Mouse (Mus musculus): ENCODE results near the gene Ccdc188. TPM values are rescaled to one million over a fixed set of nuclear protein-coding genes. Genes with fewer than 3 reads are reported as not detected.

Ccdc188 gene
- total RNA-seq, 2 experiments from 2014 or later = not detected

- intact Hi-C loops (cut with DNase I) = loop anchor here (10.0 kb wide), 2 partner anchors 306 to 394 kb away; partner anchors contain the start of genes Gm49601, Gp1bb, Sept5 and Slc25a1
- DNase-seq (ENCODE audit: low spot score in 2 of 2) = no peak
Observed at GRCm38 (mm10) chr16:18230617-18231016, 12.9 kb downstream of the Ccdc188 start.

DNA sequence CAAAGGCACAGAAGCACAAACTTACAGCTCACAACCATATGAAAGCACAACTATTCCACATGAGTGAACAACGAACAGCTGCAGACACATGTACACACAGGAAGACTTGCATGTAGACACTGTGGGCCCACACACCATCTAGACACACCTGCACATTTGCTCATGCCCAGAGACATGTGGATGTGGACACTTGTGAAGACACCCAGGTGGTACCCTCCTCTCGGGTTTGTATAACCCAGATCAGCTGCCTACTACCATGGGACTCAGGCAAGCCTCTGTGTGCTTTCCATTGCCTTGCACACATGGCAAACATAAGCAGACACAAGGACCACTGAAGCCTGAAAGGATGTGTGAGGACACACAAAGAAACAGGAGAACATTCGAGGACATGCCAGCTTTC is 13.4 kb downstream of the Ccdc188 start:
- intact Hi-C loops (cut with DNase I) = loop anchor here (10.0 kb wide), 2 partner anchors 306 to 394 kb away; partner anchors contain the start of genes Gm49601, Gp1bb, Sept5 and Slc25a1
- no peak for DNase-seq (ENCODE audit: low spot score in 2 of 2)

- no peak for DNase-seq (ENCODE audit: low spot score in 2 of 2)
- intact Hi-C loops (cut with DNase I) = loop anchor here (10.0 kb wide), 2 partner anchors 307 to 393 kb away; partner anchors contain the start of genes Gm49601, Gp1bb, Sept5 and Slc25a1
Observed at GRCm38 (mm10) chr16:18231451-18231850, 13.8 kb downstream of the Ccdc188 start.

DNA sequence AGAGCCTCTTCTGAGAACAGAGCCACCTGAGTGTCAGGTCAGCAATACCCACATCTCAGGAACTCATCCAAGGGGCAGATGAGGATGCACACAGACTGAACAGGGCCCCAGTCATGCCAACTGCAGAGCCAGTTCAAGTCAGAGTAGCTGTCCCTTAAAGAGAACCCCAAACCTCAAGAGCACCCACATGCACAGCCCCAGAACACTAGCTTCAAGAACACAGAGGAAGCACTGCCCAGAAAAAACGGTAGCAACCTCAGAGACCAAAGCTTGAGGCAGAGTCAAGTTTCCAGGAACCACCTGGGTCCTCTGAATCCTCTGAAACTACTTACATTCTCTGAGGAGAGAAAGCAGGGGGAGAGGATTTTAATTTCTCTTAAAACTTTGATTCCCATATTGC is 15.8 kb downstream of the Ccdc188 start:
- intact Hi-C loops (cut with DNase I) = loop anchor here (10.0 kb wide), 2 partner anchors 309 to 391 kb away; partner anchors contain the start of genes Gm49601, Gp1bb, Sept5 and Slc25a1

GRCm38 (mm10) chr16:18233919-18234670 is 16.4 kb downstream of the Ccdc188 start:
- peak in 1 of 2 experiments; percentile 67 for DNase-seq (ENCODE audit: low spot score in 2 of 2)
- intact Hi-C loops (cut with DNase I) = loop anchor here (10.0 kb wide), 2 partner anchors 309 to 391 kb away; partner anchors contain the start of genes Gm49601, Gp1bb, Sept5 and Slc25a1

More for the DNA sequence above, 15.8 kb downstream of the Ccdc188 start:
- DNase-seq (ENCODE audit: low spot score in 2 of 2) = no peak

DNA sequence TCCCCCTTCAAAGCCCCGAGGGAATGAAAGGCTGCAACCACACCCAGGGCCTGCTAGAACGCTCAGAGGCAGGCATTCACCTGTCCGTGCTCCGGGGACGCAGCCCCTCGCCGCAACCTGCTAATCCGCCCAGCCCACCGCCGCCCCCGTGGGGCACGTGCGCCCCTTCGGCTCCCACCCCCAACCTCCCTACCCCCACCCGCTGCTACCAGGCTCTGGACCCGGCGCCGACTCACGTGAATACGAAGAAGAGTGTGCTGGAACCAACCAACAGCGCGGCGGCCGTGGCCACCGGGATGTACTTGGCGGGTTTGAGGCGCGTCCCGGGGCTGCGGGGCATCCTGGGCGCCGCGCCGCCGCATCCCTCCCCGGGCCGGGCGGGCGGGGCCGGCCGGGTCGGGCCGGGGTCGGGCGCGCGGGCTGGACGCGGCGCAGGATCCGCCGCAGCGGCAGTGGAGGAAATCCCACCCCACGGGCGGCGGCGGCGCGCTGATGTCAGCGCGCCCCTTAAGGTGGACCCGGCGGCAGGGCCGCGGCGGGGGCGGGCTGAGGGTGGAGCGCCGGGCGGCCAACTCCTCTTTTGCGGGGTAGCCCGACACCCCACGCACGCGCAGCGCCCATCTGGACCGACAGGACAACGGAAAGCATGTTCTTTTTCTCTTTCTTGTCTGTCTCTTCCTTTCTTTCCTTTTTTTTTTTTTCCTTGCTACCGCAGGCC is 17.2 kb downstream of the Ccdc188 start, which contains the start of gene Zdhhc8:
TSS of gene Zdhhc8 (minus strand) at position 466 of the 718 bp plus-strand sequence.
- DNase-seq (ENCODE audit: low spot score in 2 of 2) = peak; percentile 81 to 86
- intact Hi-C loops (cut with DNase I) = loop anchor here (1.0 to 10.0 kb wide), 3 partner anchors 13 to 390 kb away; partner anchors contain the start of genes Gm49601, Gp1bb, Ranbp1 and Sept5

GRCm38 (mm10) chr16:18235389-18236065 is 17.8 kb downstream of the Ccdc188 start:
- intact Hi-C loops (cut with DNase I) = loop anchor here (1.0 to 10.0 kb wide), 3 partner anchors 13 to 389 kb away; partner anchors contain the start of genes Gm49601, Gp1bb, Ranbp1 and Sept5
- DNase-seq (ENCODE audit: low spot score in 2 of 2) = peak; percentile 75 to 81

GRCm38 (mm10) chr16:18236676-18237501 is 19.2 kb downstream of the Ccdc188 start:
- DNase-seq (ENCODE audit: low spot score in 2 of 2) = no peak
- intact Hi-C loops (cut with DNase I) = loop anchor here (10.0 kb wide), 2 partner anchors 312 to 388 kb away; partner anchors contain the start of genes Gm49601, Gp1bb, Sept5 and Slc25a1

- intact Hi-C loops (cut with DNase I) = no loop called here
- no peak for DNase-seq (ENCODE audit: low spot score in 2 of 2)
Observed at GRCm38 (mm10) chr16:18241581-18241980, 23.9 kb downstream of the Ccdc188 start.

- intact Hi-C loops (cut with DNase I) = loop anchor here (1.0 kb wide), 1 partner anchor 12 kb away; the partner anchor contains the start of gene Zdhhc8
- peak in 1 of 2 experiments; percentile 40 for DNase-seq (ENCODE audit: low spot score in 2 of 2)
Observed at GRCm38 (mm10) chr16:18247521-18248399, 30.1 kb downstream of the Ccdc188 start.

DNA sequence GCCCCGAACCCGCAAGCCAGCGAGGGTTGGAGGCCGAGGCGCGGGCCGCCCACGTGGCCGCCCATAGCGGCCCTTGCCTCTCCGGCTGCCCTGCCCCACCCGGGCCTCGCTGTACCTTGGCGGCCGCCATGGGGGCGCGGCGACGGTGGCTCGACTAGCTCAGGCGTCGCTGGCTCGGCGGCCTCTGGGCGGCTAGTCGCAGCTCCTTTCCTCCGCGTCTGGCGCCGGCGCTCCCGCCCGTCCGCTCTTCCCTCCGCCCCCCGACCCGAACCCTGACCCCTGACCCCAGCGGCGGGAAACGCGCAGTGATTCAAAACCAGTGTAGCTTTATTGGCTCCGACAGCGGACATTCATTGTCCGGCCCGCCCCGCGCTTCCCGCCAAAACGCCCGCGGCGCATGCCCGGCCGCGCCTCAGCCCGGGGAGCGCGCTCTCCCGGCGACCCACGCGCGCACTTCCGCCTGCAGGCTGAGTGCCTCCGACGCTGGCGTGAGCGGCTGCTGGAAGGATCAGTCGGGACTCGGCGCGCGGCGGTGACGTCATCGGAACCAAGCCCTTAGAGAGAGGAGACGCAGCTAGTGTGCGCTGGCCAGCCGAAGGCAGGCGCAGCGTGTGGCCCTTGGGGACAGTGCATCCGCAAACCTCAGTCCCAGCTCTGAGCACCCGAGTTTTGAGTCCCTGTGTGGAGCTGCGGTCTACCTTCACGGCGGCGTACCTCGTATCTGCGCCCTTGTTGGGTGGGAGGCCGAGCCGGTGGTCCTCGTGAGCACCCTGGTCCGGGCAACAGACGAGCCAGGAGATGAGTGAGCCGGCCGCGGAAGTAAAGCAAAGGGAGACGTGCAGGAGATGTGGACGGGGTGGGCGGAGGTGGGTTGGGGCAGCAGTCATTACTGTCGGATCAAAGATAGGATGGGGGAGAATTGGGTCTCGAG is 31.0 kb downstream of the Ccdc188 start, which contains the start of the genes Trmt2a and Ranbp1:
TSS of gene Trmt2a (plus strand) at position 247 of the 931 bp plus-strand sequence.
TSS of gene Ranbp1 (minus strand) at position 300 of the 931 bp plus-strand sequence.
- intact Hi-C loops (cut with DNase I) = loop anchor here (1.0 kb wide), 1 partner anchor 13 kb away; the partner anchor contains the start of gene Zdhhc8
- DNase-seq (ENCODE audit: low spot score in 2 of 2) = peak; percentile 99

DNA sequence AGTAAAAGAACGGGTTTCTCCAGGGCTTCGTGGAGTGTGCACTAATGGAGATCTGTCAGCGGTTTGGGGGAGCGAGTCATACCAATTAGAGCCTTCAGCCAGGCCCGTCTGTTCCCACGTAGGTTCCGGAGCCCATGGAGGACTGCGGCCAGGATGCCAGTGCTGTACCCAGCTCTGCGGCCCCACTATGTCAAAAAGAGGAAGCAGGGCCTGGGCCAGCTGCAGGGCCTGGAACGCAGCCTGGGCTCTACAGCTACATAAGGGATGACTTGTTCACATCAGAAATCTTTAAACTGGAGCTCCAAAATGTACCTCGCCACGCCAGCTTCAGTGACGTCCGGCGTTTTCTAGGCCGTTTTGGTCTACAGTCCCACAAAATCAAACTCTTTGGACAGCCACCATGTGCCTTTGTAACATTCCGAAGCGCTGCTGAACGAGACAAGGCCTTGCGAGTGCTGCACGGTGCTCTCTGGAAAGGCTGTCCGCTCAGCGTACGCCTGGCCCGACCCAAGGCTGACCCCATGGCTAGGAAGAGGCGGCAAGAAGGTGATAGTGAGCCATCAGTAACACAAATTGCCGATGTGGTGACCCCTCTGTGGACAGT is 31.8 kb downstream of the Ccdc188 start:
- intact Hi-C loops (cut with DNase I) = no loop called here
- DNase-seq (ENCODE audit: low spot score in 2 of 2) = peak; percentile 48 to 55

- no peak for DNase-seq (ENCODE audit: low spot score in 2 of 2)
- intact Hi-C loops (cut with DNase I) = no loop called here
Observed at GRCm38 (mm10) chr16:18250231-18250630, 32.6 kb downstream of the Ccdc188 start.

DNA sequence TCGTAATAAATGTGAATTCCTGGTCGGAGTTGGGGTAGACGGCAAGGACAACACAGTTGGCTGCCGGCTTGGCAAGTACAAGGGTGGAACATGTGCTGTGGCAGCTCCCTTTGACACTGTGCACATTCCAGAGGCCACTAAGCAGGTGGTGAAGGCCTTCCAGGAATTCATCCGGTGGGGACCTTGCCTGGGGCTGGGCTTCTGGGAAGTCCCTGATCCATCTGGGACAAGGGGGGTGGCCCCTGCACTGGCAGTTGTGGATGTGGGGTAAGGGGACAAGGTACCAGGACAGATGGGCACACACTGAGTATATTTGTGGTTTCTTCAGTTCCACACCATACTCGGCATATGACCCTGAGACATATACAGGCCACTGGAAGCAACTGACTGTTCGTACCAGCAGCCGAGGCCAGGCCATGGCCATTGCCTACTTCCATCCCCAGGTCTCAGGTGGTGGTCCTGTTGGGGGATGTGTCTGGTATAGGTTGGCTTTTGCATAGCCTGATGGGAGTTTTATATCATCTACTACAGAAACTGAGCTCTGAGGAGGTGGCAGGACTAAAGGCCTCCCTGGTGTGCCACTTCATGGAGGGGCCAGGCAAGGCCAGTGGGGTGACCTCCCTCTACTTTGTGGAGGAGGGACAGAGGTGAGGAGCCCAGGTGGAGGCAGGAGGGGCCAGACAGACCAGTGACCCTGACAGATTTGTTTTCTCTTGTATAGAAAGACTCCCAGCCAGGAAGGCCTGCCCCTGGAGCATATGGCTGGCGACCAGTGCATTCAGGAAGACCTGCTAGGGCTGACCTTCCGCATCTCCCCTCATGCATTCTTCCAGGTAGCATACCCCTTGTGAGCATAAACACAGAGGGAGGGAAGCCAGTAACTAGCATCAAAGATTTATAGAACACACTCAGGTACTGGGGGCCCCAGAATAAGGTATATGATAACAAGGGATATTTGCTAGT is 33.4 kb downstream of the Ccdc188 start:
- no peak for DNase-seq (ENCODE audit: low spot score in 2 of 2)
- intact Hi-C loops (cut with DNase I) = no loop called here

- intact Hi-C loops (cut with DNase I) = no loop called here
- DNase-seq (ENCODE audit: low spot score in 2 of 2) = no peak
Observed at GRCm38 (mm10) chr16:18252736-18253135, 35.1 kb downstream of the Ccdc188 start.

Measured in left cerebral cortex, postnatal 25 days (tissue).